Mouse (Mus musculus) cerebellum, adult (tissue): ENCODE data around the gene Fam222a.

Experiments used
- ATAC-seq: cut with Nextera tagmentation; 2 replicates; pipeline ENCODE4 v1.9.2; 2017; ENCODE audit warnings: mild to moderate bottlenecking, moderate library complexity, mixed read lengths; ENCODE audit not compliant: insufficient number of reproducible peaks, low FRiP score, low TSS enrichment

Gene Fam222a

GRCm38 (mm10) chr5:114603975-114604374, 36.2 kb downstream of the Fam222a start:
- no peak for ATAC-seq

- ATAC-seq = no peak
Measured at GRCm38 (mm10) chr5:114604781-114605290, 37.0 kb downstream of the Fam222a start.

DNA sequence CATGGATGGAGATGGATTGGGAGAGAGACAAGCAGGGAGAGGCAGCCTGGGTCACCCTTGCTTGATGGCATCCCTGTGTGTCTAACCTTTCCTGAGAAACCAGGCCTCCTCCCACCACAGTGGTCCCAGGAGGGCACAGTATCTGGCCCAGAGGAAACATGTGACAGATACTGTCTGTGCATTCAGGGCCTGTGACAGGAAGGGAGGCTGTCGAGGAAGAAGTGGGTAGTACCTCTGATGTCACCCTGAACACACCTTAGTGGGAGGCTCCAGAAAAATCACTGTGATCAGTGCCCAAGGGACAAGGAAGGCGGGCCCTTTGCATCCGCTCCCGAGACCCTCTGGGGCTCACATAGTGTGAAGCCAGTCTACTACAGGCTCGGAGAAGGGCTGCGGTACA, 38.2 kb downstream of the Fam222a start:
- no peak for ATAC-seq

GRCm38 (mm10) chr5:114607651-114608050, 39.8 kb downstream of the Fam222a start:
- ATAC-seq = no peak

GRCm38 (mm10) chr5:114608516-114608915, 40.7 kb downstream of the Fam222a start:
- no peak for ATAC-seq

DNA sequence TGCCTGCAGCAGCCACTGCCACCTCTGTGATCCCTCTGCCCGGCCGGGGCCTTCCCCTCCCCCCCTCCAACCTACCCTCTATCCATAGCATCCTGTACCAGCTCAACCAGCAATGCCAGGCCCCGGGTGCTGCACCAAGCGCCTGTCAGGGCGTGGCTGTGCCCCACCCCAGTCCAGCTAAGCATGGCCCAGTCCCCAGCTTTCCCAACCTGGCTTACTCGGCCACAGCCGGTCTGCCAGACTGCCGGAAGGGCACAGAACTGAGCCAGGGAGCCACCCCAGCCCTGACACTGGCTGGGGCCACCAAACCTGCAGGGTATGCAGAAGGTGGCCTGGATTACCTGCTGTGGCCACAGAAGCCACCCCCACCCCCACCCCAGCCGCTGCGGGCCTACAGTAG, 43.4 kb downstream of the Fam222a start:
- no peak for ATAC-seq

- ATAC-seq = no peak
Measured at GRCm38 (mm10) chr5:114611968-114612608, 44.3 kb downstream of the Fam222a start.

GRCm38 (mm10) chr5:114614863-114615262, 47.0 kb downstream of the Fam222a start:
- no peak for ATAC-seq

DNA sequence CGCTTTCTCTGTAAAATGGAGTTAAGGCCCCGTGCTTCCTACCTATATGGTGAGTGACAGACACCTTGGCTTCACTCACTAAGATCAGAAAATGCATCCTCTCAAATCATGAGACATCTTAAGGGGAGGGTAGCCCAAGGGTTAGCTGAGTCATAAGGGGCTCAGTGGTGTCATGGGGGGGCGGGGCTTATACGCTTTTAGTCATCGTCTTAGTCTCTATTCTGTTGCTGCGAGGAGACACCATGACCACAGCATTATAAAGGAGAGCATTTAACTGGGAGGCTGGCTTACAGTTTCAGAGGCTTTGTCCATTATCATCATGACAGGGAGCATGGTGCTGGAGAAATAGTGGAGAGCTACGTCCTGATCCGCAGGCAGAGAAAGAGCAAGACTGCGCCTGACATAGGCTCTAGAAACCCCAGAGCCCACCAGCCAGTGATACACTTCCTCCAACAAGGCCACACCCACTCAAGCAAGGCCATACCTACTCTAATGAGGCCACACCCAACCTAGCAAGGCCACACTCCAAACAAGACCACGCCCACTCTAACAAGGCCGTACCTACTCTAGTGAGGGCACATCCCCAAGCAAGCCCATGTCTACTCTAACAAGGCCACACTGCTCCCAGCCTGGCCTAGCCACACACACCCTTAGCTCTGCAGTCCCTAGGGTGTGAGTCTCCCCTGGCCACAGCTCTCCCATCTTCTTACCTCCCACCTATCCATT, 48.7 kb downstream of the Fam222a start:
- ATAC-seq = no peak

- no peak for ATAC-seq
Measured at GRCm38 (mm10) chr5:114617809-114618208, 50.0 kb downstream of the Fam222a start.

- ATAC-seq = no peak
Measured at GRCm38 (mm10) chr5:114618851-114619250, 51.0 kb downstream of the Fam222a start.

GRCm38 (mm10) chr5:114620305-114620704, 52.5 kb downstream of the Fam222a start:
- no peak for ATAC-seq

- no peak for ATAC-seq
Measured at GRCm38 (mm10) chr5:114625590-114625989, 57.8 kb downstream of the Fam222a start.

GRCm38 (mm10) chr5:114631336-114631735, 63.5 kb downstream of the Fam222a start:
- no peak for ATAC-seq

- ATAC-seq = no peak
Measured at GRCm38 (mm10) chr5:114636091-114636490, 68.3 kb downstream of the Fam222a start.

DNA sequence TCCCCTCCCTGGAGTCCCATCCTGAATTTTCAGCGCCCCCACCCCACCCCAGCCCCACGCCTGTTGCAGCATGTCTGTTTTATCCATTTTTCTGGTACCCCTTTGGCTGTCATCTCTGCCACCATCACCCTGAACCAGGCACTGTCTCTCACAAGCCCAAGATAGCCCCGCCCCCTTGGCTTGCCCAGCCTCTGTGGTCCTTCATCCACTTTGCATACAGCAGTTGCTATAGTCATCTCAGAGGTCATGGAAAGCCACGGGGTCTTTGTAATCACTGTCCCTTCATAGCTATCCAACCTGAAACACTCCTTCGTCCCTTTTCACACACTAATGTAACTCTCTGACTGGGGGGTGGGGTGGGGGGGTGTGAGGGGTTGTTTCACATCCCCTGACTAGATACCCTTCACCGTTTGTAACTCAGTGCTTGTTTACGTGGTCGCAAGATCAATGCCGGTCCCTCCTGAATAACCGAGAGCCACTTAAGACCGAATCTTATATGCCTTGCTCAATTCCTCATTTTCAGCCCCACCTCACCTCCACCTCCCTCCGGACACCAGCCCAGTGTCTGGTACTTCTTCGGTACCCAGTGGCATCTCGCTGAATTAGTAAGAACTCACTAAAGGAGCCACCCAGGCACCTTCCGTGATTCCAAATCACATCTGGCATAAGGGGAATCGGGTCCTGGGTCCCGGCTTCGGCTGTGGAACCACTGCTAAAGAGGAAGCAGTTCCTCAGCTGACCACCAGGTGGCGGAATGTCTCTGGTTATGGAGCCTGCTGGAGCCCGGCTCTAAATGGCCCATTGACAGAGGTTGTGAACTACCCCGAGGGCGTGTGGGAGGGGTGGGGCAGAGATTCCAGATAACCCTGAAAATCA, 71.2 kb downstream of the Fam222a start:
- peak; percentile 52; the same call in 1 of the 2 replicates for ATAC-seq

DNA sequence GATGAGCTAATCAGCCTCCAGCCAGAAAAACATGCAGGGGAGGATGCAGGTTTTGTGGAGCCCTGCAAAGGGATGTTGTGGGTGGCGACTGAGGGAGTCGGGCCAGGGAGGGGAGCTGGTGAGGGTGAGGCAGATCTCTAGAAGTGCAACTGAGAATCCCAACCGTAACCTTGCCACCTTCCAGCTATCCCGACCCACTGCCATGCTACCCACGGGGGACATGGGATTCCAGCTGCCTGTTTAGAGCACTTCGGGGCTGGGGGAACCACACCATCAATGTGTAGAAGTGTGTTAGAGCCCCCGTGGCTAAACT, 71.8 kb downstream of the Fam222a start:
- ATAC-seq = 0 out of 2 replicates have a peak, but pooled peaks have one; percentile 26

- no peak for ATAC-seq
Measured at GRCm38 (mm10) chr5:114640809-114641208, 73.0 kb downstream of the Fam222a start.

DNA sequence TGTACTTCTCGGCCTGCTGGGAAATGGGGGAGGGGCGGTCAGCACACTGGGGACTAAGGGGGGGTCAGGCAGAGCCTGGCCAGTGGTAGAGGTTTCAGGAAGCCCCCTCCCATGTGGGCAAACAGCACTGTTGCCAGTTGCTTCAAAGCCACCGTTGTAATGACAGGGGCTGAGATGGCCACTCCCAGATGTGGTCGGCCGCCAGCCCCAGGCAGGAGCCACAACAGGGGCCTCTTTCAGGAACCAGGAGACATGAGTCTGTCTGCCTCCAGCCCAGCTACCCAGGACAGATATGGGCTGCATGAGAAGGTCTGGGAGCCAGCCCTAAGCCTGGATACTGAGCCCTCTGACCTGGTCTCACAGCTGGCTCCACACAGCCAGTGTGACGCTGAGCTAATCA, 77.1 kb downstream of the Fam222a start:
- no peak for ATAC-seq

DNA sequence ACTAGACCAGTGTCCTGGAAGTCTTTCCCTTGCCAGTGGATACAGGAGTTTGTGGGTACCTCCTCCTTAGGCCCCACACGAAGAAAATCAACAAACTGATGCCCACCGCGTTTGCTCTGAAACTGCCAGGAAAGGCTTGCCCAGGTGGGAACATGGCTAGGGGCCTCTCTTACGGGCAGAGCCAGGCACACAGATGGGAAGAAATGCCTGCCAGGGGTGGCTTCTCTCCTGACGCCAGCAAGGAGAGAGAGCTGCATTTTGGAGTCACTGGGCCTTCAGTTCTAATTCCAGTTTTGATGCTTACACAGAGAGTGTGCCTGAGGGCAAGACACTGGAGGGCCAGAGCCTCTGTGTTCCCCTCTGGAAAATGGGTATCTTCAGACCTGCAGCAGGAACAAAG, 78.1 kb downstream of the Fam222a start:
- ATAC-seq = no peak
